Mouse (Mus musculus) megakaryocyte, adult 5-6 weeks (primary cell): ENCODE results near the gene Myo3b. TPM values are rescaled to one million over a fixed set of nuclear protein-coding genes. Genes with fewer than 3 reads are reported as not detected.
"Not testable (repeated sequence)": the region's sequence is repeated elsewhere in the genome, so short reads cannot be mapped to it uniquely, and the experiment has no call there.

Source experiments
- ATAC-seq: 2 replicates; pipeline ENCODE4 v1.8.0; 2016; ENCODE audit warnings: mild to moderate bottlenecking, inconsistent platforms; ENCODE audit not compliant: poor library complexity, severe bottlenecking
- total RNA-seq, 2 experiments: library from RNA; stranded (forward) in 1 of 2; stranded (reverse) in 1 of 2; fragments of 153-499, 151-499 nt in 1 of 2; fragments of 221-1000, 200-1000 nt in 1 of 2; gene quantifications; 2 replicates each; pipeline versions ENCODE4 v1.2.3 to v1.2.4; 2015 to 2017

Gene Myo3b
- total RNA-seq, 2 experiments from 2014 or later: 0.07 TPM; not detected in 1

DNA sequence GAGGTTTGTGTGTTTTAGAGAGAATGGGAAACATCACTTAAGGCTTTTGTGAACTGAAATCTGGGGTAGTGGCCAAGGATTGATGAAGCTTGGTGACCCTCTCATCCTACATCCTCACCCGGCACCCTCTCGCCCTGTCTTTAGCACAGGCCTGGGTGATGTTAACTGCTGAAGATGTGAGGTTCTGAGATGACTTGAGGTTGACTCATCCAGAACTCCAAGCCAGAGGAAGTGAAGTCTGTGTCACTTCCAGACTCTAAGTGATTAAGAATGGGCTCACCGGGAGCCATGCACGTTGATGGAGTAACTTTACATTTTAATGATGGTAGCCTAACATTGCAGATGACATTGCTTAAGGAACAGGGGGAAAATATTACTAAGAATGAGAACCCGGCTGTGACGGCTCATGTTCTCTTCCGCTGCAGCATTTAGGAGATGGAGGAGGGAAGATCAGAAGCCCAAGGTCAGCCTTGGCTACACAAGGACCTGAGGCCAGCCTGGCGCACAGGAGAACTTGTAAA, 143.3 kb downstream of the Myo3b start:
- no peak for ATAC-seq

- ATAC-seq: no peak
Observed at GRCm38 (mm10) chr2:70187040-70187439, 148.1 kb downstream of the Myo3b start.

GRCm38 (mm10) chr2:70195418-70196248, 156.7 kb downstream of the Myo3b start:
- ATAC-seq: no peak

DNA sequence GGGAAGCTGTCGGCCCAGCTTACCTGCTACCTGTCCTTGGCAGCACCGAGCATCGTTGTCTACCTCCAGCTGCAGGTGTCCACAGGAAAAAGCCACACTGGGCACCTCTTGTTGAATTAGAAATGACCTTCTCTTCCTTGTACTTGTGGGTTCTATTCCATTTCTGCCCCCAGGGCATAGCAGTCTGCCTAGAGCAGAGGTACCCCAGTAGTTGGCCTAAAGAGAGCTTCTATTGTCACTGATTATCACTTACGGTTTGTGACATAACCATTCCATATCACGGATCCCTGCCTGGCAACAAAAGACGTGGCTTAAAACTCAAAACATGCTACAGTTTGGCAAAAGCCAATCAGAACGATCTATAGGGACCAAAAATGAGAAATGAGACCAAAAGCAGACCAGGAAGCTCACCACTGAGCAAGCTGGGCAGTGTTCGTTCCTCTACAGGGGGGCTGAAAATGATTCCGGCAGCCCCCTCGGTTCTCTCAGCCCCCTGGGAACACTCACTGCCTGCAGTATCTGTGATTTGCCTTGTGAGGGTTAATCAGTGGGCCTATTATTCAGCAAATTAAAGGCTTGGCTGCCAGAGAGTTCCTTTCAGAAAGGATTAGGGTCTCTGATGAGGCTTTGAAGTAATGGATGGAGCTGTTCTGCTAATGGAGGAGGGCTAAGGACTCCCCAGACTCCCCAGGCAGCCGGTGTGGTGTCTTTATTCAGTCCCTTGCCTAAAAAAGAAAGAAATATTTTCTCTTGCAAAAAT, 163.1 kb downstream of the Myo3b start:
- no peak for ATAC-seq

DNA sequence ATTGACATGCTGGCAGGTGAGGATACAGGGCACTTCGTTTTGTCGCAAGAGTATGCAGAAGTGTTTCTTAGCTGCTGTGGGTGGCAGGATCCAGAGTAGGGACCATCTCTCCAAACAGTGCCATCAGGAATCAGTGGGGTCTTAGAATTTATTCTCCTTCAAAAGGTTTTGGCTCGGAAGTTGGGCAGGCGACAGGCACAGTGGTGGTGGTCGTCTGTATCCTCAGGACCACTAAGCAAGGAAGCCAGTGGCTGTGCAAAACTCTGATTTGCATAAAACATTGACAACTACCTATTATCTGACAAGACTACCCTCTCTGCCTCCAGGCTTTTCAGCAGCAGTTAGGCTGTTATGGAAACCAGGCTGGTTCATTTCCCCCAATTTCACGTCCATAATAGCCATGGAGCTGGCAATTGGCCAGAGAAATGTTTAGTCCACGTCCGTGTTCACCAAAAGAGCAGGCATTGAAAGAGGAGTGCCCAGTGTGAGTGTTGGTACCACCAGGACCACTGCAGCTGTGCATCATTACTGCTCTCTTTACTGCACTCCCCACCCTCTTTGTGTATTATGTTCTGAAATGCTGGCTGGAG, 163.7 kb downstream of the Myo3b start:
- ATAC-seq: no peak

DNA sequence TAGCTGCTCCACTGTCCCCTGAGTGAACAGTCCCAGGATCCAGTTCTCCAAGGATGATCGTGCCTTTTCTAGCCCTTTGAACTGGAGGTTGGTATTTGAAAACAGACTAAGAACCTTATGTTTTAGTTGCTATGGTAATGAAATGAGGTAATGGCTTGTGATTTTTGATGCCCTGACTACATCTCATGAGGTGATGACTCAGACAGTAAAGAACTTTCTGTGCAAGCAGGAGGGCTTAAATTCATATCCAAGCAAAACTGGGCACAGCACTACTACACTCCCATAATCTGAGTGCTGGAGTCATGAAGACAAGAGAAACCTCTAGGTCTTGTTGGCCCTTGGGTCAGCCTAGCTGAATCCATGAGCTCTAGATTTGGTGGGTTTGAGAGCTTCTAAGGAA, 169.5 kb downstream of the Myo3b start:
- ATAC-seq: no peak

GRCm38 (mm10) chr2:70209790-70210189, 170.9 kb downstream of the Myo3b start:
- no peak for ATAC-seq

DNA sequence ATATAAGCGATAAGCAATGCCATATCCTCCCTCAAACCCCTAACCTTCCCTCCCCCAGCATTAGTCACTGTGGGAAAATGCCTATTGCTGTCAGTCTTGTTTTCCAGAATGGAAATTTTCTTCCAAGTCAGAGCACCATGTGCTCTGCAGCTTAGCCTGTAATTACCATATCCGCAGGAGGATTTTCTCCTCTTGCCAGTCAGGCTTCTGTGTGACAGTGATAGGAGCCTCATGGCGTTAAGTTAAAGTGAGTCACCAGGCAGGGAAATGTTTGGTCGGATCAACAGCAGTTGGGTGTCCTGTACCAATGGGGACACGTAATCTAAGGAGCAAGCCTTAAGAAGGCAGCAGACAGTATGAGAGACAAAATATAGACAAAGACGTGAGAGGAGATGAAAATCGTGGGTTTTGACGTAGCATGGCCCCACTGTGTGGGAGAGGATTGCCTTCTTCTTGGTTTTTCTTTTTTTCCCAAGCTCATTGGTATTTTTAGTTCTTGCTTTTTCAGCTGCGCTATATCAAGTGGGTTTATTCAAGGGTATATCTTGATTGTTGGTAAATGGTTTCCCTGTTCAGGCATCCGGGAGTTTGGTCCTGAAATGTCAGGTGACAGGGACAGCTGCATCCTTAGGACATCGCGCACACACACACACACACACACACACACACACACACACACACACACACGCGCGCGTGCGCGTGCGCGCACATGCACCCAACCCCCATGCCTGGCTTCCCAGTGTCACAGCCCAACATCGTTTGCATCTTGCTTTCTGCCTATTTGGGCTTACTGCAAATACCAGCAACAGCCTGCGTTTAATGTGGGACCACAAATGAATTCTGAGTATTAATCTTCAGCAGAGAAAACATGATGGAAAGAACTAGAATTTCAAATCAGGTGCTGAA, 171.8 kb downstream of the Myo3b start:
- ATAC-seq: no peak

- ATAC-seq: no peak
Observed at GRCm38 (mm10) chr2:70214401-70214800, 175.5 kb downstream of the Myo3b start.

DNA sequence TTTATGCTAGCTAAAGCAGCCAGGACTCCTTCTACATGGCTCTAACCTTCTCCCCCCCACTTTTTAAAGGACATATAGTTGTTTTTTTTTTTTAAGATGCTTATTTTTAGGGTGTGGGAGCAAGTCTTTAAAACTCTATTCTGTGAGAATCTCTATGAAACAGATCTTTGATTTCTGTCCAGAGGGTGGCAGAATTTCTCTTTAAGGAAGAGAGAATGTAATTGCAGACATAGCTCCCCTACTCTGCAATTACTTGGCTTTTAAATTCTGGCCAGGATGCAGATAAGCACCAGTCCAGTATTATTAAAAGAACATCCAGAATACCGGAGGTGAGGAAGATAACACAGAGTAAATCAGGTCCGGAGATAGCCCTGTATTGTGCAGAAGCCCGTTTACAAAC, 178.9 kb downstream of the Myo3b start:
- no peak for ATAC-seq

DNA sequence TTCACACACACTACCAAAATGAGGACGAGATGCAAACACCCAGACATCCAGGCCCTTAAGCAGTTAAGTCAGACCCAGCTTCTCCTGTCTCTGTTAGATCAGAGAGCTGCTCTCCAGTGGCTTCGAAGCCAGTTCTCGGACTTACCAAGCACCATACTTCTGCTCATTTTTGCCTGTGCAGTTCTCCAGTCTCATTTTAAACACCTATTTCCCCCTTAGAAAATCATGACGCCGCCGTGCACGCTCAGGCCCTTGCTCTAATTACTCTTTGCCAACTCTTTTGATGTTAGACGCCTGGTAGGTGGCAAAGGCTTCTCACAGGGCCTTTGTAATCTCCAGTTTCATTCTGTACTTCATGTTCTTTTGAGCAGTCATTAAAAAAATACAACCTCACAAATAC, 179.5 kb downstream of the Myo3b start:
- no peak for ATAC-seq

GRCm38 (mm10) chr2:70226679-70227078, 187.8 kb downstream of the Myo3b start:
- ATAC-seq: no peak

DNA sequence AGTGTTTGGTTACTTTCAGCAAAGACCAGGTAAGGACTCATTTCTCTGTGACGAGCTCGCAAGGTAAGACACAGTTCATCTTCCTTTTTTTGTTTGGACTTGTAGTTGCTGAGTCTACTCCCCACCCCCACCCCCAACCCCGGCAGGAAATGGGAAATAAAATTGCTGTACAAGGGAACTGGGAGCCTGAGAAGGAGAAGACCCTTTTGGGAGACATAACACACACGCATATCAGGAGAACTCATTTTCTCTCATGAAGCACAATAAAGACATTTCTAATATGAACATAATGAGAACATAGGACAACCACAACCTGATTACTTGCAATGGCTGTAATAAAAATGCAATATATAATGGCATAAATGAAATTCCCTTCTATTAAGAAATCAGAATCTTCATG, 195.5 kb downstream of the Myo3b start:
- ATAC-seq: not testable (repeated sequence)

GRCm38 (mm10) chr2:70245981-70246380, 207.1 kb downstream of the Myo3b start:
- no peak for ATAC-seq

DNA sequence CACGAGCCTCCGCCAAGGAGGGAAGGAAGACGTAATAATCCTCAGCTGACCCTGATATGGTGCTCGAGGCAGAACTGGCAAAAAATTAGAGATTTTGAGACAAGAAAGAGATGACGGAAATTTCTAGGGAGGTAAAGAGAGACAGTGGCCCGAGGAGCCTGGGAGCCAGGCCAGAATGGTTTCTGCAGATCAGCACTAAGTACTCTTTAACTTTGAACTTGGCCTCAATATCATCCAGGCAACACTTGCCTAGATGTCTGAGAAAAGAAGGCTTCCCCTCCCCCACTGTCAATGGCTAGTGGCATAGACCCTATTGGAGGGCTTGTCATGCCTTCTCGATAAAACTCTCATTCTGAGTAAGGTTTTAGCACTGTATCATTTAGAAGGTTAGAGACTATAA, 209.7 kb downstream of the Myo3b start:
- ATAC-seq: no peak

DNA sequence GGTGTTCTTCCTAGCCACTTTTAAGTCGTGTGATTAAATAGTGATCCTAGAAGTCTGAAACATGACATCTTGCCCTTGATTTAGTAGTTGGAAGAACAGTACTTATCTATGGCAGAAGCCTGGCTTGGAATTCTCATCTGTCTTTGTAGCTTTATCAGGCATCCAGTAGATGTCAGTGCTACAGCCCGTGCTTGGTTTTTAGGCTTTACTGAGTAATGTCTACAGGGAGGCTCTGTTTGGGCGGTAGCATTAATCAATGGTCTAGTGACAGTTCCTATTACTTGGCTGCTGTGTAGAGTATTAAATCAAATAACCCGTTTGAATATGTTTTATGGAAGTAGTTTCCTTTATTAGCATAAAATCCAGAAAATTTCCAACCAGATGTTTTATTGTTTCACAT, 210.9 kb downstream of the Myo3b start:
- ATAC-seq: no peak

- no peak for ATAC-seq
Observed at GRCm38 (mm10) chr2:70251256-70251655, 212.3 kb downstream of the Myo3b start.

DNA sequence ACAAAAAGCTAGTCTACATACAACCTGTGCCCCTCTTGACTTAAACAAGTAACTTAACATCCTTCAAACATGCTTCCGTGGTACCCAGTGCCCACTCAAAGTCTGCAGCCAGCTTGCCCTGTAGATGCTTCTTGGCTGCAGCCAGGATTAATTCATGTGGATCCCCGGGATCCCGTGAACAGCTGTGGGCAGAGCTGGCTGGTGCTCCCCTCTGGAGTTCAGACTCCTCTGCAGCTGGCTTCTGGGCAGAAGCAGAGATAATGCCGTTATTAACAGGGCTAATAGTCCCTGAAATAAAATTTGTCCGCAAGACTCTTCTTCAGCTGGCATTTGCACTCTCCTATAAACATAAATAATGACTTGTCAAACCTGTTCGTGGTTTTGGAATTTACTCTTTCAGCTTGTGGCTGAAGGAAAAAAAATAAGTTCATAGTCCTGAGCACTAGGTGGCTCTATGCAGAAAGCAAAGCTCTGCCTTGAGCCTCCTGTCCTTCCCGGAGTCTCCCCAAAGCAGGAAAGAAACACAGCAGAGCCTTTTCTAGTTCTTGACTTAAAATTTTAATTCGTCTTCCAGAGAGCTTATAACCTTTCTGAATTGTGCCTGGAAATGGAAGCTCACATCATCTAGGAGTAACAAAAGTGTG, 220.6 kb downstream of the Myo3b start:
- no peak for ATAC-seq

DNA sequence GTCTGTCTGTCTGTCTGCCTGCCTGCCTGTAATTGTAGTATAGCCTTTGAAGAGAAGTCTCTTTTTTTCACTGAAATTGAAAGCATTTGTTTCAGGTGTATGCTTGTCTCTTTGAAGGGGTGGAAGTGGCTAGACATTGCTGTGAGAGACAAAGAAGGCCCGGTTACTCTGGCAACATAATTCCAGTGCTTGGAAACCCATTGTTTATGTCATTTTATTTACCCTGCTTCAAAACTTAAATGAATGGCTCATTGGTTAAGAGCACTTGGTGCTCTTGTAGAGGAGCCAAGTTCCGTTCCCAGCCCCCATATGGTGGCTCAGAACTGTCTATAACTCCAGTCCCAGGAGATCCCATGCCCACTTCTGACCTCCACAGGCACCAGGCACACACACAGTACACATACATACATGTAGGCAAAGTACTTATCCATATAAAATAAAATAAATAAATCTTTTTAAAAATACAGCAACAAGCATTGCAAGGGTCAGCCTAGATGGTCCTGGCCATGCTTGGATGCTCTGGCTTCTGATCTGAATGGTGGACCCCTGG, 221.8 kb downstream of the Myo3b start:
- no peak for ATAC-seq
